Mouse (Mus musculus) E14TG2a.4 (cell line): Measurements from ENCODE around the gene Col13a1.

ENCODE experiments used
- H3K27me3 ChIP-seq: 2 replicates; pipeline ENCODE4 v1.6.1; 2014; ENCODE audit warnings: low read length, control low read depth; ENCODE audit not compliant: insufficient read depth
- H3K36me3 ChIP-seq: 2 replicates; pipeline ENCODE4 v1.6.1; 2014; ENCODE audit warnings: low read length, control low read depth; ENCODE audit not compliant: insufficient read depth
- H3K4me1 ChIP-seq: replicated peaks from 2 replicates; pipeline ENCODE4 v1.6.1; 2014; ENCODE audit warnings: low read depth, low read length, control low read depth
- H3K4me3 ChIP-seq: replicated peaks from 2 replicates; pipeline ENCODE4 v1.5.1; 2014; ENCODE audit warnings: mild to moderate bottlenecking, low read length
- H3K9me3 ChIP-seq: 2 replicates; pipeline ENCODE4 v1.6.1; 2014; ENCODE audit warnings: low read length, control low read depth
- CTCF ChIP-seq: conservative IDR thresholded peaks from 2 replicates; pipeline ENCODE4 v1.5.1; 2014; ENCODE audit warnings: low read length
- NANOG ChIP-seq: IDR thresholded peaks from 2 replicates; pipeline ENCODE4 v1.6.1; 2014; ENCODE audit warnings: borderline replicate concordance, low read length, mixed read lengths
- POU5F1 ChIP-seq: IDR thresholded peaks from 2 replicates; pipeline ENCODE4 v1.6.1; 2014; ENCODE audit warnings: low read length, borderline replicate concordance

Col13a1 gene

DNA sequence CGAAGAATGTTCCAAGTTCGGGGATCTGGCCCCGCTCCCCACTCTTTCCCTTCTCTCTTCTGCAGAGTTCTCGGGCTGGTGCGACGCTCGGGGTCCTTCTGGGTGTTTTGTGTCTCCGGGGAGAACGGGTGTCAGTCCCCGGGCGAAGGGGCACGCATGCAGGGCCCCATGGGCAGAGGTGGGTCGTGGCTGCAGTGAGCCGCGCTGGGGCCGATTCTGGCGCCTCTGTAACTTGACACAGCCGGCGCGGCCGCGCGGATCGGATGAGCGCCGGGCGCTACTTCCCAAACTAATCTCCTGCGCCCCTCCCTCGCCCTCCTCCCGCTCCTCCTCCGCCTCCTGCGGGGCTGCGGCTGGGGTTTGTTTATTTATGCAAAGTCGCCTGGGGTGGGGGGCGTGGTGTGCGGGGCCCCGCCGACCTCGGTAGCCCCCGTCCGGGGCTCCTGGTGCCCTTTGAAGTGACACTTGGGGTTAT is at the start of gene Col13a1:
Gene Col13a1, minus strand, starts transcription at position 243 of the 475 bp plus-strand sequence.
- no peak for TF ChIP-seq NANOG
- TF ChIP-seq CTCF: no peak
- TF ChIP-seq POU5F1: no peak
- H3K36me3 ChIP-seq: no peaks in the 10 kb centered on the region
- H3K9me3 ChIP-seq: peaks cover 18% of the 10 kb centered on the region

DNA sequence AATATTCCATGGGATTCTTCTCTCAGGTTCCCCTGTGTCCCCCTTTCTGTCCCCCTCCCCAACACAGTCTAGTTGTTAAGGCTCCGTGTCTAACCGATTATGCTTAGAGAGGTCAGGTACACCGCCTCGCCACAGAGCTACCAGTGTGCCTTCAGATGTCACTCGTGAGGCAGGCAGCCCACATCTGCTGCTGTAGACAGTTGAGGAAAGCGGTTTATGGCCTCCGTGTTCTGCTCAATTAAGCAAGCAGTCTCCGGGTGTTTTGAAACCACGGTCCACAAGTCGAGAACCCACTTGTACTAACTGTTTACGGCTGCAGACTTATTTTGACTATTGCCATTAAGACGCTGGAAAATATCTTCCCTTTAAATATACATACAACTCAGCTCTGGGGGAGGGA is 48.8 kb upstream of the Col13a1 start:
- TF ChIP-seq NANOG: no peak
- TF ChIP-seq POU5F1: no peak
- no peak for TF ChIP-seq CTCF
- Histone ChIP-seq H3K9me3 (peaks cover 23% of the 10 kb centered on the region), H3K27me3 (peaks cover 24% of the 10 kb centered on the region), H3K4me1 (peaks cover 49% of the 10 kb centered on the region), H3K36me3 (no peaks in the 10 kb centered on the region), H3K4me3 (no peak overlapping the region)

More for the DNA sequence above, at the start of gene Col13a1:
- Histone ChIP-seq H3K4me1 (peaks cover 59% of the 10 kb centered on the region), H3K4me3 (peak within 1 kb of the TSS; percentile 82), H3K27me3 (peaks cover 95% of the 10 kb centered on the region)

DNA sequence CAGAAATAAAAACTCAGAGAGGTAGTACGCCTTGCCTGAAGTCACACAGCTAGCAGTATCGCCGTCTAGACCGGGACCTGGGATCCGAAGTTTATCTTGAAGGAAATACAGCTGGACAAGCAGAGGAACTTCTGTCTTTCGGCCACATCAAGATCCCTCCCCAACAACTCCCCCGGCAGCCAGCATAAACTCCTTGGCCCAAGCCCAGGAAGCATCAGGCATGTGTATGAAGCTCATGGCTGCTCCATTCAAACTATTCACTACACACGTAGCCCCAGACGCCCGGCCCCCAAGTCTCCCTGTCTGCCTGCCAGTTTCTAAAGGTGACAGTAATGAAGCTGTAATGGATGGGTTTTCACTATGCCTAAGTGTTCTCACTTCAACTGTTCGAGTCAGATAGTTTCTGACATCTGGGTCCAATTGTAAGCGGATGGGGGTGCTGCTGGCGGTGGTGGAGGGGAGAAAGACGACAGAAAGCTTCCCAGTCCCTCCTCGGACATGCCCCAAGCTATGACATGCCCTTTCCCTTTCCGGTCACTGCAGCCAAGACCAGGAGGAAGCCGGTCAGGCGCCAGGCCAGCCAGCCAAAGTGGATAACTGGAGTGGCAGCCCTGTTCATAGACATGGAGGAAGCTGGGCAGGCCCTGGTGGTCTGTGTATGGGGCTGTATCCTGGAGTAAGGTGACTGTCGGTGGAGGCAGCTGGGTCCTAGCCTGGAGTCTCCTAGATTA is 45.1 kb upstream of the Col13a1 start:
- Histone ChIP-seq H3K9me3 (peaks cover 7% of the 10 kb centered on the region), H3K36me3 (no peaks in the 10 kb centered on the region), H3K27me3 (peaks cover 26% of the 10 kb centered on the region), H3K4me3 (no peak overlapping the region), H3K4me1 (peaks cover 43% of the 10 kb centered on the region)
- TF ChIP-seq NANOG: no peak
- TF ChIP-seq CTCF: no peak
- TF ChIP-seq POU5F1: no peak

DNA sequence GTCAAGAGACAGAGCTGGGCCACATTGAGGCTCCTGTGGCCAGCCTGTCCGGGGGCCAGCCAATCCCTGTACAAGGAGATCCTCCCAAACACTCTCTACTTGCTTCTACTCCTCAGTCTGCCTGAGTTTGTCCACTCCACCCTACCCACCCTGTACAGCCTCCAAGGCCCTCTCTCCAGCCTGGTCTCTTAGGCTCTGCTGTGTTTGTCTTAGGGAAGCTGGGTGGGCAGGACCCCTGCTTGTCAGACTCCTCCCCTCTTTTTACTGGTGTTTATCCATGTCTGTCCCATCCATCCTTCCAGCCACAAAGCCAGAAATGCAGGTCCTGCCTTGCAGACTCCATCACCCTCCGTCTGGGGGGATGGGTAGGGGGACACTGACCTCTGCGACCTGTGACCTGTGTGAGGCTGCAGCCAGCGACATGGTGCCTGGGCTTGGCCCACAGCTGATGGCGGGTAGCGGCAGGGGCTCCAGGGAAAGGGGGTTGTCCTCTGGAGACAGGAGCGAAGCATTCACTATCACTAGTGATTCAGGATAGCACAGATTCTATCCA is 41.2 kb upstream of the Col13a1 start:
- Histone ChIP-seq H3K27me3 (peaks cover 19% of the 10 kb centered on the region), H3K9me3 (no peaks in the 10 kb centered on the region), H3K4me1 (peaks cover 54% of the 10 kb centered on the region), H3K36me3 (no peaks in the 10 kb centered on the region), H3K4me3 (peak overlapping the region; percentile 56)
- TF ChIP-seq CTCF: no peak

DNA sequence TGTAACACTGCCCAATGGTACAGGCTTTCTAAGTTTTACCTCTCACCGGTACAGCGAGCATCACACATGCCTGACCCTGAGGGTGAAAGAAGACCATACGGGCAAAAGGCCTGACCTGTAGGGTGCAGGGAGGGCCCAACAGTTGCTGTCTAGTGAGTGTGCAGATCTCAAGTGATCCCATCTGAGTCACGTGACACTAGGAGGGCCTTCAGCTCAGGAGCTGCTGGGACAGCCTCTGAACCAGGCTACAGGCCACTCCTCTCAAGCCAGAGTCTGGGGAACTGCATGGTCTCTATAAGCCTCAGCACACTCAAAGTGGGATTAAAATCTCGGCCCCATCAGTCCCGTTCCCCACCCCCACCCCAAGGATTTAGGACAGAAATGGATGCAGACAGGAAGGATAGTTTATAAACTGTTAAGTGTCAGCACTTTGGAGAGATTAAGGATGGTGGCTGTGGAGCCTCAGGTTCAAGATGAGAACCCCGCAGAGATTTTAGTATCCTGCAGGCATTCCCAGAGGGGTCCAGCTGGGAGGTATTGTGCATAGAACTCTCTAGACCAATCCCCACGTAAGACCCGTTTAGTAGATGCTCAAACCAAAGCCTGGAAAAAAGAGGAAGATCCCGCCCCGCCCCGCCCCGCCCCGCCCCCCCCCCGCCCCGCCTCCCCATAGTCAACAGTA is 40.6 kb upstream of the Col13a1 start:
- Histone ChIP-seq H3K4me3 (peak overlapping the region; percentile 4; the same call in 1 of the 2 replicates), H3K27me3 (peaks cover 14% of the 10 kb centered on the region), H3K36me3 (no peaks in the 10 kb centered on the region), H3K4me1 (peaks cover 55% of the 10 kb centered on the region), H3K9me3 (no peaks in the 10 kb centered on the region)
- TF ChIP-seq CTCF: no peak
- no peak for TF ChIP-seq NANOG
- TF ChIP-seq POU5F1: no peak

DNA sequence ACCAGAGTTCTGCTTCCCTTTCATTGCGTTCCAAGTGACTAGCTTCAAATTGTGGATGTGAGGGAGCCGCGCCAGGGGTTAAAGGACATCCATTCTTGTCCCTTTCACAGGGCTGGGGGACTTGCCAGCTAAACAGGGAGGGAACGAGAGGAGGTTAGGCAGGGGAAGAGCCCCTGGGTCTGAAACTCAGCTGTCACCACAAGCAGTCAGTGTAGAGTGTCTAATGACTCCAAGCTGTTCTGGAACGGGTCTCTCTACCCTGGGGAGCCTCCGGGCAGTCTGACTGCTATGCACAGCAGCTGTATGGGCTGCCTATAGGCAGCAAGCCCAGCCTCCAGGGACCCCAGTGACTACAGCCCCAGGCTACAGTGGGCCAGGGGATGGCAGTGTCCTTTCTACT is 38.0 kb upstream of the Col13a1 start:
- no peaks in the 10 kb centered on the region for H3K27me3 ChIP-seq
- no peaks in the 10 kb centered on the region for H3K9me3 ChIP-seq
- H3K4me3 ChIP-seq: no peak overlapping the region
- H3K36me3 ChIP-seq: no peaks in the 10 kb centered on the region
- TF ChIP-seq POU5F1: no peak
- no peak for TF ChIP-seq NANOG
- TF ChIP-seq CTCF: no peak
- H3K4me1 ChIP-seq: peaks cover 71% of the 10 kb centered on the region

DNA sequence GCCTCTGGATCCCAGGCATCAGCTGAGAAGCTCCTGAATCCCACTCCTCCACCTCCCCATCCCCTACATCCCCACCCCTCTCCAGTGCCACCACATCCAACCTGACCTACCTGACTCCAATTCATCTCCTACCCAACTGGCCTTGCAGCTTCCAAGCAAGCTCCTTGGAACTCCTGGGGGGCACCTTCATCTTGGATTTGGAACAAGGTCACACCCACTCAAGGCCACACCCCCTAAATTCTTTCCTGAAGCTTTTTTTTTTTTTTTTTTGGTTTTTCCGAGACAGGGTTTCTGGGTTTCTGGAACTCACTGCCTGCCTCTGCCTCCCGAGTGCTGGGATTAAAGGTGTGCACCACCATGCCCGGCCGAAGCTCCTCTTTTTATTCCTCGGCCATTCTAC is 34.3 kb upstream of the Col13a1 start:
- no peak for TF ChIP-seq POU5F1
- TF ChIP-seq NANOG: no peak
- no peak for TF ChIP-seq CTCF
- Histone ChIP-seq H3K27me3 (no peaks in the 10 kb centered on the region), H3K9me3 (no peaks in the 10 kb centered on the region), H3K4me1 (peaks cover 84% of the 10 kb centered on the region), H3K4me3 (peak overlapping the region; percentile 2; the same call in 1 of the 2 replicates), H3K36me3 (no peaks in the 10 kb centered on the region)

DNA sequence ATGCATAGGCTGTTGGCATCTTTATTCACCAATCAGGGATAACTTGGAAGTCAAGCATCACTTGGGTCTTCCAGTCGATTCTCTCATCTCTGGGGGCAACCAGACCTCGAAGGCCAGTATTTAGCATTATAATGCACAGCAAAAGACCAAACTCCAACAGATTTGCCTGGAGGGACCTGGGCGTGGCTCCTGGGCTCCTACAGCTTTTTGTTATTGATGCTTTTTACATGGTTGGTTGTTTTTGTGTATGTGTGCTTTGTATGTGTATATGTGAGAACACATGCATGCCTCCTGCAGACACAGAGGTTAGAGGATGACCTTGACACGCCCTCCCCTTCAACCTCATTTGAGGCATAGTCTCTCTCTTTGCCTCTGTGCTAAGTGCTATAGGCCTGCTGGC is 33.5 kb upstream of the Col13a1 start:
- H3K4me3 ChIP-seq: peak overlapping the region; percentile 2; the same call in 1 of the 2 replicates
- no peaks in the 10 kb centered on the region for H3K36me3 ChIP-seq
- TF ChIP-seq CTCF: no peak
- peaks cover 87% of the 10 kb centered on the region for H3K4me1 ChIP-seq
- no peaks in the 10 kb centered on the region for H3K9me3 ChIP-seq
- H3K27me3 ChIP-seq: no peaks in the 10 kb centered on the region
